Mouse (Mus musculus): ENCODE measurements around the gene Prrc2a.

The Prrc2a gene

GRCm38 (mm10) chr17:35162121-35162520 lies 2.6 kb downstream of the Prrc2a start:
- DNase-seq: no peak

DNA sequence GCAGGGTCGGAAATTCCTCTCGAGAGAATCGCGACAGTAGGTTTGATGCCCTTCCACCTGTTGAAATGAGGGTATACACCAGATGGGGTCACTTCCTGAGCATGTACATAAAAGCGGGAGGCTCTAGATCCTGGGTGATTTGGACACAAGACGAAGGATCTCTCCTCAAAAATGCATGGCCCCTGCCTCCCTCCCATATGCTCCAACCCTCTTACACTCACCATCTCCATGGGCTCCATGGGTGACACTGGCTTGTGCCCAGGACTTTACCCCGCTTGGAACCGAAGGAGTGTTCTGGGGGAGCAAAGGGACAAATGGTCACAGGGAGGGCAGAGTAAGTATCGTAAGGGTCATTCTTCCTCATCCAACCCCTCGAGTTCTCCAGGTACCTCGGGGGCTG lies 3.3 kb downstream of the Prrc2a start:
- no peak for DNase-seq

- no peak for DNase-seq
These were observed 5.1 kb downstream of the Prrc2a start for GRCm38 (mm10) chr17:35159638-35160037.

DNA sequence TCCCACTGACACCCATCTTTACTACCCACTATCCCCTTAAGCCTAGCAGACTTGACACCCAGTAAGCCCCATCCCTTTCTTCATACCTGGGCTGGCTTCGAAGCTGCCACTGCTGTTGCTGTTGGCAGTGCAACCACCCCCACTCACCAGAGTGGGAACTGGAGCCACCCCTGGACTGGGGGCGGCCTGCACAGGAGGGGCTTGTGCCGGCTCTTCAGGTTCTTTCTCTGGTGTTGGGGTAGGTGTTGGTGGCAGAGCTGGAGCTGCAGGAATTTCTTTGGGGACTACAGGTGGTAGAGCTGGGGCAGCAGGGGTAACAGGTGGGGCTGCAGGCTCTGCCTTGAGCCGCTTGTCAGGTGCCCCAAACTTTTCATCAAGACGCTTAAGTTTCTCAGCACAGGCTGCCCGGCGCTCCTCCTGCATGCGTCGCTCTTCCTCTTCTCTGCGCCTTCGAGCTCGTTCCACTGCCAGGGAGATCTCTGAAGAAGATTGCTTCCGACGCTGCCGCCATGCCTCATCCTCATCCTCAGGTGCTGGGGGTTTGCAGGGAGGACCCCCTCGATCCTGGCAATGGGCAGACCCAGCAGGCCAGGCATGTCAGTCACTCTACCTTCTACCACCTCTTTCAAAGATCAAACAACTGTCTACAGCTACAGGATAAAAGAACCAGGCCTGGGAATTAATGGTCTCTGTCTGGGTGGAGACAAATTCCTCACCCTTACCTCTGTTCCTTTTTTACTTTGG lies 5.7 kb downstream of the Prrc2a start:
- no peak for DNase-seq

- DNase-seq: no peak
These were observed 7.0 kb downstream of the Prrc2a start for GRCm38 (mm10) chr17:35157661-35158175.

- no peak for DNase-seq
These were observed 7.4 kb downstream of the Prrc2a start for GRCm38 (mm10) chr17:35157254-35157653.

DNA sequence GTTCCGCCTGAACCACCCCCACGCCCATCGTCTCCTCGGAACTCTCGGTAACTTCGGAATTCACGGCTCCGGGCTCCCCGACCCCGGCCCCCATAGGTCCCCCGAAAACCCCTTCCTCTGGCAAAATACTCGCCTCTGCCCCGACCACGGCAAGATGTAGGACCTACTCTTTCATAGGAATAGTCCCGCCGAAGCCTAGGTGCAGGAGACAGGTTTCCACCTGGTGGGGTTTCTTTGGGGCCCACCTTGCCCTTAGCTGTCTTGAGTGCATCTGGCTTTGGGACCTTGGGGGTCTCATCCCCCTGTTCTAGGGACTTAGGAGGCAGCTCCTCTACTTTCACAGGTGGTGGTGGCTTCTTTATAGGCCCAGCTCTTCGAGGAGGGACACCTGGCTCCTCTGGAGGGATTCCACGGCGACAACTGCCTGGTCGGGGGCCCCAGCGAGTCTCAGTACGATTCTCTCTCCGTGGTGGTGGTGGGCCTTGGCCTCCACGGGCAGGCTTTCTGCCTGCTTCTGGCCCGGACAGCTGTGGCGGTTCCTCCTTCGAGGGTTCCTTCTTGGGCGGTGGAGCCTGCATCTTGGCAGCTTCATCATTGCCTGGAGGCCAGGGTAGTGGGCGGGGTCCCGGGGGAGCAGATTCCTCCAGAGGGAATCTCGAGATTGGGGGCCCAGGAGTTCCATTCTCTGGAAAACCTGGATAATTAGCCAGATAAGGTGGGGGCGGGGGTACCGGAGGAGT lies 8.1 kb downstream of the Prrc2a start:
- no peak for DNase-seq

DNA sequence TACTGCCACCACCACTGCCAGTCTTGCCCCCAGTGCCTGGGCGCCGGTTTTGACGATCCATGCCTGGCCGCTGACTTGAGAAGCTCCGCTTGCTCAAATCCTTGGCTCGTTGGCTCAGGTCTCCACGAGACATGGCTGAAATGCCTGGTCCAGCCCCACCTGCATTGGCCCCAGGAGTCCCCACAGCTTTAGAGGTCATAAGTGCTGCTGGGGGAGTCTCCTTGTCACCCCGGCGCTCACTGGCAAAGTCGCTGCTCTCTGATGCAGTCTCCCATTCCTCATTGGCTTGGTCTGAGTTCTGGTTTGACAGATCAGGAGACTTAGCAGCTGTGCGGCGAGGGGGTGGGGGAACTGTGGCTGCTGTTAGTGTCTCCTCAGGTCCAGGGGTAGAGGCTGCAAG lies 9.2 kb downstream of the Prrc2a start:
- DNase-seq: peak in 1 of 2 experiments; percentile 17

DNA sequence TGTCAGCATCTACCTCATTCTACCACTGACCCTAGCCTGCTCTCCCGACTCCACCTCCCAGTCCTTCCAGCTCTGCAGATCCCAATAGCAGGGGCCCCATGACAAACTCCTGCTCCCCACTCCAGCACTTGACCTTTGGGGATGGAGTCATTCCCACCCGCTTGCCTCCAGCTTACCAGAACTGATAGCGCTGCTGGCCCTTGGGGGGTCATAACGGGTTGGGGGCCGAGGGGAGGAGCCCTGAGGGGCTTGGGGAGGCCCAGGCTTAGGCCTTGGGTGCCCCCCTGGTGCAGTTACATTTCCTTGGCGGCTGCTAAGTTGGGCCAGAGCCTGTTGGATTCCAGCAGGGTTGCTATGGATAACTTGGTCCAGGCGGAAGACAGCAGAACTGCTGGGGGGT lies 10.1 kb downstream of the Prrc2a start:
- peak in 1 of 2 experiments; percentile 23 for DNase-seq

DNA sequence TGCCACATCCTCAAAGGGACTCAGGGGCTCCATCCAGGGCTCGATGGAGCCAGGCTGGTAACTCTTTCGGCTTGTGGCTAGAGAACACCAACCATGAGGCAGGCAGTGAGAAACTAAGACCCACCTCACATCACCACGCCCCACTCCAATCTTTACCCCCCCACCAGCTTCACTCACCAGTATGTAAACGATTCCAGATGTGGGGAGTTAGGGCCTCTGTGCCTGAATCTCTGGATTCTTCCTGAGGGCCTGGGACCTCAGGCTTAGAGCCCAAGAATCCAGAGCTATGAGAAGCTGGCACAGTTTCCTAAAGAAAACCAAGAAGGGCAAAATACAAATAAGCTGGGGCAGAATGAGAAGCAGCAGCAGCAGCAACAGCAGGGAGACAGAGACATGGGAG lies 10.8 kb downstream of the Prrc2a start:
- peak in 1 of 2 experiments; percentile 4 for DNase-seq

GRCm38 (mm10) chr17:35153077-35153476 lies 11.6 kb downstream of the Prrc2a start:
- DNase-seq: peak in 1 of 2 experiments; percentile 5

GRCm38 (mm10) chr17:35152121-35152520 lies 12.6 kb downstream of the Prrc2a start:
- no peak for DNase-seq

DNA sequence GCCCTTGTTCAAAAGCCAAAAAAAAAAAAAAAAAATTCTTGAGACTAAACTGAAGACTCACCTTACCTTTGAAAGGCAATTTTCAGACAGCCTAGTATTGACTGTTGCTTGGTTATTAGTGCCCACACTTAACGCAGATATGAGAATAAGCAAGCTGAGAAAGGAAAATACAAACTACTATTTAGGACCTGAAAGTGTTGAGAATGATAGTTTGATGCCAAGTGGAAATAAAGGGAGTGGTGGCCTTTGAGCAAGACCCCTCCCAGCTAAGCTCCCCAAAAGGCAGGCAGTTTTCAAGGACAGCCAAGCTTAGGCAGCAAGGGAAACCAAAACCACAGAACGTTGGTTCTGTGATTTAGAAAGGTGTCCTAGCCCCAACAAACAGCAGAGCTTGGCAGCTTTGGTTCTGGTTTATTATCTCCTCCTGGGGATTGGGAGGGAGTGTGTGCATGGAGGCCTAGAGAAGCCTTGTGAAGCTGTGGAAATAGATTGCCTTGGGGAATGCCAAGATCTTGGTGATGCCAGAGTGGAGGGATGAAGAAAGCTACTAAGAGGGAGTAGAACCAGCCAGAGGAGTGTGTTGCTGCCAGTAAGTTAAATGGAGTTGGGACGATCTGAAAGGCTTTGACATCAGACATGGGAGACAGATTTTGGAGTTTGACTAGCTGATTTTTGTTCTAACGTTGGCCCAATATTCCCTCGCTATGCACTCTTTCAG lies 16.6 kb downstream of the Prrc2a start:
- no peak for DNase-seq

DNA sequence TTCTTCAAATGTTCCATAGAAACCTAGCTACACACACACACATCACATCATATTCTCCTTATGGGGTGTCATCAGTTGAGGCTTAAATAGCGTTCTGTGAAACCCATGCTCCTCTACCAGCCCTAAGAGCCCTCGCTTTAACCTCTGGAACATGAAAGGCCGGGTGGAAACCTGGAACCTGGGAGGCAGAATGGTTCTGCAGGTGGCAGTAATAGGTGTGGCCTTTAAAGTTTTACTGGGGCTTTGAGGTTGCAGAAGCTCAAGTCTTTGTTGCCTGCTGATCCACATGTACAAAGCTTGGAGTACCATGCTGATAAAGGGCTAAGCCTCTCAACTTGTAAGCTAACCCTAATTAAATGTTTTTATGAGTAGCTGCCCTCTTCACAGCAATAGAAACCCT lies 17.3 kb downstream of the Prrc2a start:
- peak in 1 of 2 experiments; percentile 3 for DNase-seq

- DNase-seq: no peak
These were observed 18.6 kb downstream of the Prrc2a start for GRCm38 (mm10) chr17:35146139-35146538.

GRCm38 (mm10) chr17:35141971-35142370 lies 22.7 kb downstream of the Prrc2a start:
- DNase-seq: no peak

DNA sequence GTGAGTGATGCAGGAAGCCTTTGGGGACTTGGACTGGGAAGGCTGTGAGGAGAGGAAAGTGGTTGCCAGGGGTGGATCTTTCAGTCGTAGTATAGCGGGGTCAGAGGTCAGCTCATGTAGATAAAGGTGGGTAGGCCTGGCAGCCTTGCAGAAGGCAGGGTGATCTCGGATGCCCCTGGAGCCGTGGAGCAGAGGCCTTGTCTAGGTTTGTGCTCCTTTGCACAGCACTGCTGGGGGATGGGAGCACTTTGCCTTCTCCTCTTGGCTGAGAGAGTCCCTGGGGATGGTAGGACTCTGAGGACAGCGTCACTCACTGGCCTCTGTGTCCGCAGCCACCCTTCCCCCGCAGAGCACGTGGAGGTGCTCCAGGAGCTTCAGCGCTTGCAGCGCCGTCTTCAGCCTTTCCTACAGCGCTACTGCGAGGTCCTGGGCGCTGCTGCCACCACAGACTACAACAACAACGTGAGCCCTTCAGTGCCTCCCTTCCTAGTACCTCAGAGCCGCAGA lies 24.2 kb downstream of the Prrc2a start:
- DNase-seq: no peak

DNA sequence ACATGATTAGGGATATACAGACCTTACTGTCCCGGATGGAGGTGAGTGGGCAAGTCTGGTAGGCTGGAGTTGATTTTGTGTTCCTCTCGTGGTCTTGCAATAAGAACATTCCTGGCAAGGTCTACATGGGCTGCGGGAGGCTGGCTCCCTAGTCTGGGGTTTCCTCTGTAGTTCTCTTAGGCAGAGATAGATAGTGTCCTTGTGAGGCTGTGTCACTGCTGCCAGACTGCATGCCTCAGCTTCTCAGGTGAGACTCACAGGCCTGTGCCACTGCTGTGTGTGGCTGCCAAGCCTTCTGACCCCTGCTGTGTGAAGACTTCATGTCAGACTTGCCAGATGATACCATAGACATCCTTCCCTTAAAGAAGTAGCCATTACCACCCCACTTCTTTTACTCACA lies 25.4 kb downstream of the Prrc2a start:
- DNase-seq: no peak

DNA sequence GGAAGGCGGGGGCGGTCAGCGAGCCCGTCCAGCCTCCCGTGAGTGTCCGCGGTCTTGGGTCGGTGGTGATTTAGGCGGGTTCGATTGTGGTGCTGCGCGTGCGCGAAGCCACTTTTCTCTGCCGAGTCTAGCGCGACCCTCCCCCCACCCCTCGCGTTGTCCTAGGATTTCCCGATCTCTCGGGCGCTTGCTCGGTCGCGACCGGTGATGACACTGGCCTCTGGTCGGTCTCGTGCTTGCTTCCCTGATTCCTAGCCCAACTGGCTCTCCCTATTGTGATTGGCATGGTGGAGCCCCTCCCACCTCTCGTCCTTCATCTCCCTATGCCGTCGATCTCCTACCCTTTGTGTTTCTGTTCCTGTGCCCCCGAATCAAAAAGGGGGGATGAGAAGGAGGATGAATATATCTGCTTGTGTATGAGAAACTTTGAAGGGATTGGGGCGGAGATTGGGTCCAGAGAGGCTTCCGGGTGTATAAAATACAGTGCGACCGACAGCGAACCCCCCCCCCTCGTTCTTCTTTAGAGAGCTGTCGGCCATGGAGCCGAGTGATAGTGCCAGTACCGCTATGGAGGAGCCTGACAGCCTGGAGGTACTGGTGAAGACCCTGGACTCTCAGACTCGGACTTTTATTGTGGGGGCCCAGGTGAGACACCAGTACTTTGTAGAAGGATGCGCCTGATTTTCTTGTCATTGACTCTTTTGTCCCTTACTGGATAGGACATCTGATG lies 28.9 kb downstream of the Prrc2a start:
- no peak for DNase-seq

- peak; percentile 93 to 94 for DNase-seq
These were observed 29.7 kb downstream of the Prrc2a start, which contains the start of gene Bag6 for GRCm38 (mm10) chr17:35134801-35135590. Gene Bag6, plus strand, starts transcription at chr17:35135178.

- DNase-seq: no peak
These were observed 31.2 kb downstream of the Prrc2a start for GRCm38 (mm10) chr17:35133517-35133916.

GRCm38 (mm10) chr17:35132174-35132560 lies 32.5 kb downstream of the Prrc2a start:
- DNase-seq: no peak

All from thymus, postnatal 36 days (tissue).